ENCODE assay signal across 9 mouse cellular contexts in the genomic region with DNA sequence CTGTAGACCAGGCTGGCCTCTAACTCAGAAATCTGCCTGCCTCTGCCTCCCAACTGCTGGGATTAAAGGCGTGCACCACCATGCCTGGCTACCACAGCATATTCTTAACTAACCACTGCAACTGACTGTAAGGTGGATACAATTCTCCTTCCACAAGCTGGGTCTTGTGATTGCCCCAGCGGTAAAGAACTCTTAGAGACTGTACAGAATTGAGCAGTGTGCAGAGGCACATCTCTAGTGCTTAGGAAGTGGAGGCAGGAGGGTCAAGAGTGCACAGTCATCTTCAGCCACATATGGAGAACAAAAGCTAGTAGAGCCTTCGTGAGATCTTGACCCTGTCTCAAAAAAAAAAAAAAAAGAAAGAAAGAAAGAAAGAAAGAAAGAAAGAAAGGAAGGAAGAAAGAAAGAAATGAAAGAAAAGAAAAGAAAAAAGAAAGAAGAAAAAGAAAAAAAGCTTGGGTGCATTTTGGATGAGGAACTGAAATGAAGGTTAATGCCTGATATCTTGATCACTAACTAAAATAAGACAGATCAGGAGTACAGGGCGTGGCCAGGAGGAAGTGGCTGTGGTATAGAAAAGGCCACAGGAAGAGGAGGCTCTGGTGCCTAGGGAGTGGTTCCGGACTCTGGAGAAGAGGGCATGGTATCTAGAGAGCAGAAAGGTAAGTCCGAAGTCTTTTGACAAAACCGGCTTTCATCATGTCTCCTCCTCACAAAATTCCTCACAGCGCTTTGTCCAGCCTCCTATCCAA. TPM values are rescaled to one million over a fixed set of nuclear protein-coding genes. Genes with fewer than 3 reads are reported as not detected.
DNase-seq lines count a peak whose midpoint lies in the region; ATAC-seq lines count a peak whose summit lies in the region.
"Had no signal": no experiment of that assay in that cellular context is flagged by ENCODE, and none has a peak within 500 bp of the region (broad histone marks: within the 10 kb centered on the region; RNA-seq: fewer than 3 reads in every experiment).

No protein-coding gene starts in this region.

- H3K9ac ChIP-seq in heart, embryonic 13.5 days = no peak overlapping the region
- H3K9ac ChIP-seq in heart, embryonic 11.5 days (ENCODE audit: low read depth, low read length) = no peak overlapping the region
- no peak overlapping the region for H3K9ac ChIP-seq in limb, embryonic 13.5 days
- H3K9ac ChIP-seq: forebrain, embryonic 15.5 days had no signal

- H3K36me3 ChIP-seq in heart, embryonic 13.5 days = no peaks in the 10 kb centered on the region
- no peaks in the 10 kb centered on the region for H3K36me3 ChIP-seq in heart, embryonic 11.5 days (ENCODE audit: control insufficient read depth, insufficient read depth, low read length)
- H3K36me3 ChIP-seq in limb, embryonic 13.5 days = no peaks in the 10 kb centered on the region
- H3K36me3 ChIP-seq: forebrain, embryonic 15.5 days had no signal

- no peaks in the 10 kb centered on the region for H3K27me3 ChIP-seq in heart, embryonic 13.5 days (replicated peaks)
- H3K27me3 ChIP-seq in heart, embryonic 11.5 days (ENCODE audit: control insufficient read depth, insufficient read depth, low read length) = no peaks in the 10 kb centered on the region
- H3K27me3 ChIP-seq in limb, embryonic 13.5 days = no peaks in the 10 kb centered on the region
- H3K27me3 ChIP-seq: forebrain, embryonic 15.5 days had no signal

- no peak overlapping the region for H3K4me3 ChIP-seq in heart, embryonic 13.5 days
- H3K4me3 ChIP-seq in heart, embryonic 11.5 days (ENCODE audit: low read depth, low read length) = no peak overlapping the region
- H3K4me3 ChIP-seq in limb, embryonic 13.5 days = 0 out of 2 replicates have a peak overlapping the region, but pooled peaks have one; percentile 1
- H3K4me3 ChIP-seq: forebrain, embryonic 15.5 days had no signal

- H3K4me2 ChIP-seq in heart, embryonic 13.5 days = peak overlapping the region; percentile 28; the same call in 1 of the 2 replicates
- no peak overlapping the region for H3K4me2 ChIP-seq in heart, embryonic 11.5 days
- peak overlapping the region; percentile 32; the same call in 1 of the 2 replicates for H3K4me2 ChIP-seq in limb, embryonic 13.5 days (replicated peaks)
- H3K4me2 ChIP-seq: forebrain, embryonic 15.5 days had no signal

- peak; percentile 28 to 30 for DNase-seq in CD8-positive naive resting alpha-beta T cell, adult 2 months (ENCODE audit: low read depth in 2 of 2, low spot score in 2 of 2)
- DNase-seq in ovary, postnatal 36 days (ENCODE audit: low spot score) = no peak
- DNase-seq in ovary, adult 18-20 months (ENCODE audit: low spot score) = no peak
- DNase-seq in right cerebral cortex, postnatal 14 days = no peak

- no peak for ATAC-seq in heart, embryonic 13.5 days (ENCODE audit: extremely low read depth, insufficient number of reproducible peaks, low FRiP score, low TSS enrichment)
- ATAC-seq in heart, embryonic 11.5 days (replicated peaks; ENCODE audit: insufficient number of reproducible peaks, low FRiP score, low TSS enrichment) = no peak
- ATAC-seq in limb, embryonic 13.5 days (ENCODE audit: low FRiP score, low read depth) = no peak
- ATAC-seq in megakaryocyte, adult 5-6 weeks (ENCODE audit: poor library complexity, severe bottlenecking) = peak; percentile 52
- ATAC-seq: forebrain, embryonic 15.5 days had no signal

- no peak overlapping the region for H3K27ac ChIP-seq in heart, embryonic 13.5 days (replicated peaks)
- no peak overlapping the region for H3K27ac ChIP-seq in heart, embryonic 11.5 days (ENCODE audit: low read depth, low read length)
- peak overlapping the region; percentile 72; the same call in 1 of the 2 replicates for H3K27ac ChIP-seq in limb, embryonic 13.5 days
- H3K27ac ChIP-seq: forebrain, embryonic 15.5 days had no signal

- 84% methylated on average over 8 of the region's 8 CpGs for WGBS in heart, embryonic 13.5 days
- 83% methylated on average over 8 of the region's 8 CpGs for WGBS in heart, embryonic 11.5 days (ENCODE audit: insufficient replicate concordance)
- WGBS in limb, embryonic 13.5 days = 89% methylated on average over 8 of the region's 8 CpGs

- no peaks in the 10 kb centered on the region for H3K9me3 ChIP-seq in heart, embryonic 13.5 days
- H3K9me3 ChIP-seq in heart, embryonic 11.5 days (replicated peaks; ENCODE audit: control insufficient read depth, low read length) = no peaks in the 10 kb centered on the region
- no peaks in the 10 kb centered on the region for H3K9me3 ChIP-seq in limb, embryonic 13.5 days
- H3K9me3 ChIP-seq: forebrain, embryonic 15.5 days had no signal

- H3K4me1 ChIP-seq in heart, embryonic 13.5 days = peaks cover 22% of the 10 kb centered on the region
- peaks cover 14% of the 10 kb centered on the region for H3K4me1 ChIP-seq in heart, embryonic 11.5 days (ENCODE audit: control insufficient read depth, insufficient read depth, low read length)
- H3K4me1 ChIP-seq in limb, embryonic 13.5 days = peaks cover 24% of the 10 kb centered on the region

RNA-seq across cellular contexts. Expression of a gene that starts 48.9 kb away (rescaled TPM):
- polyA plus RNA-seq in heart, embryonic 13.5 days (2015; fragmentation: Nextera tagmentation; extraction: Ambion mirVana) = 7.6 and 9.0 TPM in 2 replicates
- polyA plus RNA-seq in heart, embryonic 11.5 days (2014; fragmentation: Nextera tagmentation; extraction: Ambion mirVana) = 8.3 and 8.4 TPM in 2 replicates
- polyA plus RNA-seq in limb, embryonic 13.5 days (2015; fragmentation: Nextera tagmentation; extraction: Ambion mirVana) = 16.2 and 17.0 TPM in 2 replicates
- 79.7 and 88.1 TPM in 2 replicates for total RNA-seq in megakaryocyte, adult 5-6 weeks (2015)
- total RNA-seq in megakaryocyte, adult 5-6 weeks (2017) = 38.6 and 50.0 TPM in 2 replicates

Comparison
In these comparisons a context has a peak if more than half of its experiments do, and no peak if none do; other contexts are left out.
1. DNase-seq: peak in CD8-positive naive resting alpha-beta T cell, adult 2 months (2 of 2); none in ovary, postnatal 36 days (single experiment), ovary, adult 18-20 months (single experiment) and right cerebral cortex, postnatal 14 days (single experiment).